Mouse (Mus musculus) lung, adult 2 months (tissue): ENCODE data around the gene Cdiptos. TPM values are rescaled to one million over a fixed set of nuclear protein-coding genes. Genes with fewer than 3 reads are reported as not detected.

Experiments
- DNase-seq: peaks from one replicate; pipeline ENCODE4 v3.0.0; 2022
- H3K4me1 ChIP-seq: fragments of 200-500 bp; 2 replicates; pipeline ENCODE4 v1.6.1; 2011; ENCODE audit warnings: low read length; ENCODE audit not compliant: control insufficient read depth, insufficient read depth
- H3K4me3 ChIP-seq: fragments of 200-500 bp; replicated peaks from 2 replicates; pipeline ENCODE3; 2011; ENCODE audit warnings: low read depth, mild to moderate bottlenecking, control low read depth, low read length; ENCODE audit errors: extremely low read depth
- CTCF ChIP-seq: fragments of 200-500 bp; IDR thresholded peaks from 2 replicates; pipeline ENCODE4 v1.5.1; 2011; ENCODE audit warnings: mild to moderate bottlenecking, low read length, control low read depth; ENCODE audit not compliant: insufficient read depth
- POLR2A ChIP-seq: fragments of 200-500 bp; IDR thresholded peaks from 2 replicates; pipeline ENCODE4 v1.6.1; 2011; ENCODE audit warnings: low read depth, mild to moderate bottlenecking, control low read depth, low read length, borderline replicate concordance; ENCODE audit errors: extremely low read depth
- WGBS: fragments of 180-500 bp; shearing (Covaris S2); methylation state at CpG from one replicate; pipeline ENCODE4 v1.1.7; 2018; 5-methylcytosine and 5-hydroxymethylcytosine counted together
- polyA plus RNA-seq: library from polyadenylated mRNA; depleted of rRNA; stranded (reverse); fragments of >200 nt; gene quantifications from 2 replicates; pipeline ENCODE4 v1.2.3, GENCODE M21; 2012

The Cdiptos gene
- polyA plus RNA-seq, 1 experiment: 3.3 TPM

DNA sequence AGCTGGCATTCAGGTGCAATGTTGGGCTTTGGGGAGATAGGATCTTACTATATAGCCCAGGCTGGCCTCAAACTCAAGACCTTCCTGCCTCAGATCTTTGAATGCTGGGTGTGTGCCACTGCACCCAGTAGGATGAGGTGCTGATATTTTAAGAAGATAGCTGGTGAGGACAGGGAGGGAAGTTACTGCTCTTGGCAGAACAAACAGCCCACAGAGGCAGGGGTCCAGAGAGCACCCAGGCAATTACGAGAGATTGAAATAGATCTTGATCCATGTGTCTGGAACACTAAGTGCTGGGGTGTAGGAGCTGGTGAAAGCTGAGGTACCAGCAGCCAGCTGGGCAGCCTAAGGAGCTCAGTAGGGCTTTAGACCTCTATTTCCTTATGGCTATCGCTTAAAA lies 5.7 kb upstream of the Cdiptos start:
- DNase-seq: no peak
- WGBS: 88% methylated on average over 2 of the region's 2 CpGs
- TF ChIP-seq CTCF (no peak), POLR2A (no peak)
- Histone ChIP-seq H3K4me3 (no peak overlapping the region), H3K4me1 (peaks cover 3% of the 10 kb centered on the region)

DNA sequence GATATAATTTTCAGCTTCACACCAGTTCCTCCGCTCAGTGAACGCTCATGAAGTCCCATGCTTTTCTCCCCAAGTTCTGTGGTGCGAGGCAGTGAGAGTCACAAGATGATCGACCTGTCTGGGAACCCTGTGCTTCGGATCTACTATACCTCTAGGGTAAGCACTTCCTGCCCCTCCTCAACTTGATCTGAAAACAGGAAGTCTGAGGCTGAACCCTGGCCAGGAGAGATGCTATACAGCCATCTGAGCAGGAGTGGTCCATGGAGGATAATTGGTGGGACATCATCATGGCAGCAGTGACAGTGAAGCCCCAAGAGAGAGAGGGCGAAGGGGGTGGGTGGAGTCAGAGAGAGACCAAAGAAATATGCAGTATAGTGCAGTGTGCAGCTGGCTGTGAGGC lies 2.9 kb upstream of the Cdiptos start:
- no peak for DNase-seq
- Histone ChIP-seq H3K4me3 (no peak overlapping the region), H3K4me1 (peaks cover 3% of the 10 kb centered on the region)
- 82% methylated on average over 6 of the region's 6 CpGs for WGBS
- no peak for TF ChIP-seq CTCF
- TF ChIP-seq POLR2A: no peak

DNA sequence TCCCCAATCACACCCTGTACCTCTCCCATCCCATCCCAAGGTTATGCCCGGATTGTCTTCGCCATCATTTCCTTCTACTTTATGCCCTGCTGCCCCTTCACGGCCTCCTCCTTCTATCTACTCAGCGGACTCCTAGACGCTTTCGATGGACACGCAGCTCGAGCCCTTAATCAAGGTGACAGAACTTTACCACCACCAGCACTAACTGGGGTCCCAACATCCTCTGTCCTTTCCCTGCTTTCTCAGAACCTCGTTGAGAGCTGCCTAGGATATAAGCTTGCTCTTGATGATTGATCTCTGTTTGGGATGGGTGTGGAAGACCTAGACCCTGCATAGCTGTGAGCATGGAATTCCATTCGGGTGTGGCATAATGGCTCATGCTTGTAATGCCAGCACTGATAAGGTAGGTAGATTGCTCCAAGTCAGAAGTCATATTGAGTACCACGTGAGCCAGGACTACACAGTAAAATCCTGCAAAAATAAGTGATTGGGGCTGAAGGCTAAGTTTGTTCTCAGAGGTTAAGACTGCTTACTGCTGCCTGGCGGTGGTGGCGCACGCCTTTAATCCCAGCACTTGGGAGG lies 1.1 kb upstream of the Cdiptos start:
- H3K4me3 ChIP-seq: peak overlapping the region; percentile 72
- 22% methylated on average over 14 of the region's 14 CpGs for WGBS
- DNase-seq: peak; percentile 39
- H3K4me1 ChIP-seq: peaks cover 3% of the 10 kb centered on the region
- no peak for TF ChIP-seq CTCF
- TF ChIP-seq POLR2A: no peak

DNA sequence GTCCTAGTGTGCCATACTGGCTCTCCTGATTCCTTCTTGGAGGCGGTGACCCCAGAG lies 177 bp downstream of the Cdiptos start, which contains the start of gene Cdipt:
Cdipt (plus strand) TSS at position 22 of the 57 bp plus-strand sequence.
- no peak for DNase-seq
- 0% methylated on average over 1 of the region's 1 CpGs for WGBS
- no peak for TF ChIP-seq POLR2A
- no peak for TF ChIP-seq CTCF
- Histone ChIP-seq H3K4me3 (peak within 1 kb of the TSS; percentile 83), H3K4me1 (peaks cover 3% of the 10 kb centered on the region)

DNA sequence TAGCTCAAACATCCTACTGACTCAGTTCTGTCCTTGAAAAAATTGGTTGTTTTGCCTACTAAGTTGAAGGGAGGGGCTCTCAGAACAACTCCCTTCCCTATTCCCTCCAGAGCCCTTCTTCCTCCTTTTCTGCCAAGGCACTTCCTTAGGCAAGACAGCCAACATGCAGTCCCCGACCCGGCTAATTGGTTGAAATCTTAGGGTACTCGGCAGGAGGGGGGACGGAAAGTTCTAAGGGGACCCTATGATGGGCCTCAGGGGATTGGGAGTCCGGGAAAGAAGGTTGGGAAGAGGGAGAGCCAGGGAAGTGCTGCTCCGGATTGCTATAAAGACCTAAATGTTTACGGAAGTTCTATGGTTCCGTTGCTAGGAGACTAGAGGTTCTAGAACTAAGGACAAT lies 405 bp downstream of the Cdiptos start:
- TF ChIP-seq CTCF (no peak), POLR2A (no peak)
- H3K4me1 ChIP-seq: peaks cover 3% of the 10 kb centered on the region
- H3K4me3 ChIP-seq: peak overlapping the region; percentile 83
- no peak for DNase-seq
- 4% methylated on average over 8 of the region's 8 CpGs for WGBS

DNA sequence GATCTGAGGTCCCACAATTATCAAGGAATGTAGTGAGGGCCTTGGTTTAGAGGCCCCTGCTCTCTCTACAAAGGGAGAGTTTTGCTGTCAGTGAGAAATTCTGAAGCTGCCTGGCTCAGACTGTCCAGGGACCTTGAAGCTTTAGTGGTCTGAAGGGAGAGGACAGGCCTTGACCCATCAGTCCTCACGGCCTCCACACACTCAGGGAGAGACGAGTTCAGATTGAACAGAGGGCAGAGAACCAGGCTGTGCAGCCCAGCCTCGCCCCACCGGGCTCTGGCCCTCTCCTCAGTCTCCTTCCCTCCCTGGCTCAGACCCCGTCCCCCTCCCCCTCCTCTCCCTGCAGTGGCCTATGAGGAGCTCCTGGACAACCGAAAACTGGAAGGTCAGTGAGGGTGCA lies 8.5 kb downstream of the Cdiptos start:
- no peak for DNase-seq
- H3K4me1 ChIP-seq: no peaks in the 10 kb centered on the region
- WGBS: 83% methylated on average over 6 of the region's 6 CpGs
- H3K4me3 ChIP-seq: no peak overlapping the region
- TF ChIP-seq POLR2A: no peak
- TF ChIP-seq CTCF: no peak

DNA sequence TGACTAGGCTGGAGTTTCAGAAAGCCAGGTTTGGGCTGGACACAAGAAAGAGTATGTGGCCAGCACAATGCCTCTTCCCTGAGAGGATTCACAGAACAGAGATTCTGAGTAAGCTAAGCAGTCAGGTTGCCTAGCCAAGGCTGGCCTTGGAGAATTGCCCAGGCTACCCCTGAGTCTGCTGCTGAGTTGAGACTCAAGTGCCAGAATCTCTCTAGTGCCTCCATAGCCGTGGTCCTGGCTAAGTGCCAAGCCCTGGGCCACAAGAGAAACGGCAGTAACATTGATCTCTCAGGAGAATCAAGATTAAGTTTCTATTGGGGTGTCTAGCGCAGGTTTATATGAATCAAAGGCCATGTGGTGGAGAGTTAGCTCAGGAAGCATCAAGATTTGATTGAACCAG lies 10.3 kb downstream of the Cdiptos start:
- no peak overlapping the region for H3K4me3 ChIP-seq
- TF ChIP-seq CTCF: no peak
- TF ChIP-seq POLR2A: no peak
- WGBS: 33% methylated on average over 3 of the region's 3 CpGs
- no peak for DNase-seq
- no peaks in the 10 kb centered on the region for H3K4me1 ChIP-seq

DNA sequence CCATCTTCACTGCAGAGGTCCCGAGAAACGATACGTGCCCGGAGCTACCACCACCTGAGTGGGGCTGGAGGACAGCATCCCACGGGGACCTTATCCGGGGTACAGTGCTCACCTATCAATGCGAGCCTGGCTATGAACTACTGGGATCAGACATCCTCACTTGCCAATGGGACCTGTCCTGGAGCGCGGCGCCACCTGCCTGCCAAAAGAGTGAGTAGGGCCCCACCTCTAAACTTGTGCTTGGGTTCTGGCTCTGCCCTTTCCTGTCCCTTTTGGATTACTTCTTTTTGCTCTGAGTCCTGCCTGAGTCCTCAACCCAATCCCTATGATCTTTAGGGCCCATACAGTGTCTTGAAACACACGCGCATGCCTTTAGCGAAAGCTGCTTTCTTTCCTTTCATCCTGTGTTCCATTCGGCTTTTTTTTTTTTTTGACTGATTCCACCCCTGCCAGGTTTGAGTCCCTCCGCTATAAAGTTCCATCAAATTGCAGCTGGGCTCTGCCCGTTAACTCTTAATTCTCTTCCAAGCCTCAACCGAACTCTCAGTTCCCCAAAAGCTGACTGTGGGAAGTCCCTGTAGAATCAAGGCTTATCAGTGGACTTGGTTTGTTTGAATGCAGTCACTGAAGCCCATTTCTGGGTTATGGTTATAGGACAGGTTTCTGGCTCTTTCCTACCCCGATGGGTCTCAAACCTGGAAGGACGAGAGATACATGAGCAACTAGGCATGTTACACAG lies 12.2 kb downstream of the Cdiptos start:
- DNase-seq: peak; percentile 52
- 33% methylated on average over 19 of the region's 19 CpGs for WGBS
- Histone ChIP-seq H3K4me1 (0 out of 2 replicates have a peak, but pooled peaks cover 2% of the 10 kb centered on the region), H3K4me3 (no peak overlapping the region)
- TF ChIP-seq POLR2A (no peak), CTCF (peak; percentile 61)

DNA sequence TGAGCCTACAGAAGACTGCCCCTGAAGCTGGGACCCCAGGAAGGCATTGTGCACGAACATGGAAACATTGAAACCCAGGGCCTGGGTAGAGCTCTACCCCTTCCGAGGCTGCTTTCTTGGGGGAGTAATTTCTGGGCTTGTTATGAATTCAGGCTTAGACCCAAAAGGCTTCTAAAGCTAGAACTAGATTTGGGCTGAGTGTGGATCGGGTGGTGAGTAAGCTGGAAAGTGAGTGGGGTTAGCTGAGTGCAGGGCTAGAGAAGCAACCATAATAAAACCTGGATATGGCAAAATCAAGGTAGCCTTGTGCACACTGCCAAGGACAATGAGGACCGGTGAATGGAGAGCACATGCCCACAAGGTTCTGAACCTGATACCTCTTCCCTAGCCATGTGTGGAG lies 13.9 kb downstream of the Cdiptos start:
- 89% methylated on average over 4 of the region's 4 CpGs for WGBS
- Histone ChIP-seq H3K4me3 (no peak overlapping the region), H3K4me1 (0 out of 2 replicates have a peak, but pooled peaks cover 2% of the 10 kb centered on the region)
- DNase-seq: no peak
- TF ChIP-seq POLR2A (no peak), CTCF (no peak)

DNA sequence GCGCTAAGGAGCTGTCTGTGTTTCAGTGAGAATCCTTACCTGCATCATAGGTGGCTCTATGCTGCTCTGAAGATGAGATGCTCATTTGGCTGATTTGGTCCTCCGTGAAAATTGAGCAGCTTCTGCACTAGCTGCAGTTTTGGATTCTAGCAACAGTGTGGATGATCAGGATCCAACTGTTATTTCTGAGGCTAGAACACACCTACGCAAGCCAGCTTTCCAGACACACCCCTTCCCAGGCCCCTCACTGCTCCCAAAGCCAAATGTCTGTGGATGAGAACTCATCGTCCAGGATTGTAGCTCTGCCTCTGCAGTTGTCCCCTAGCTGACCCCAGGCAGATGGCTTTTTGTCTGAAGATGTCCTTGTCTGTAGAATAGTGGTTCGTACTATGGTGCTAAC lies 14.8 kb downstream of the Cdiptos start:
- Histone ChIP-seq H3K4me3 (no peak overlapping the region), H3K4me1 (0 out of 2 replicates have a peak, but pooled peaks cover 2% of the 10 kb centered on the region)
- no peak for DNase-seq
- TF ChIP-seq POLR2A: no peak
- no peak for TF ChIP-seq CTCF
- WGBS: 86% methylated on average over 5 of the region's 5 CpGs
